Mouse (Mus musculus) bone marrow, adult 2 months (tissue): ENCODE data around the gene Ttc32.

Experiments used
- CTCF ChIP-seq: fragments of 200-500 bp; IDR thresholded peaks from 2 replicates; pipeline ENCODE4 v1.5.1; 2011; ENCODE audit warnings: low read length, control low read depth; ENCODE audit not compliant: control insufficient read depth, insufficient read depth
- POLR2A ChIP-seq: fragments of 200-500 bp; IDR thresholded peaks from 2 replicates; pipeline ENCODE4 v1.6.1; 2011; ENCODE audit warnings: low read depth, mild to moderate bottlenecking, control low read depth, low read length, borderline replicate concordance; ENCODE audit not compliant: control insufficient read depth

GRCm38 (mm10) chr12:9090226-9090625 is 60.4 kb downstream of the Ttc32 start:
- no peak for TF ChIP-seq CTCF
- TF ChIP-seq POLR2A, result no peak
